Mouse (Mus musculus): ENCODE results near the gene Lypla2. TPM values are rescaled to one million over a fixed set of nuclear protein-coding genes. Genes with fewer than 3 reads are reported as not detected.

Lypla2 gene
- polyA plus RNA-seq, 1 experiment from 2014 or later, result 233 TPM

- WGBS, result 90% methylated on average over 2 of the region's 2 CpGs
- Histone ChIP-seq H3K27me3 (replicated peaks) (no peaks in the 10 kb centered on the region), H3K9ac (no peak overlapping the region), H3K4me3 (no peak overlapping the region), H3K9me3 (no peaks in the 10 kb centered on the region), H3K27ac (no peak overlapping the region), H3K4me2 (no peak overlapping the region), H3K36me3 (replicated peaks) (no peaks in the 10 kb centered on the region; the same call in 1 of the 2 replicates), H3K4me1 (peaks cover 10% of the 10 kb centered on the region)
- no peak for ATAC-seq (replicated peaks)
Observed at GRCm38 (mm10) chr4:135924418-135924817, 48.0 kb downstream of the Lypla2 start.

GRCm38 (mm10) chr4:135922190-135922589 lies 50.2 kb downstream of the Lypla2 start:
- ATAC-seq (replicated peaks), result no peak
- peak overlapping the region; percentile 59; the same call in 1 of the 2 replicates for H3K4me3 ChIP-seq

GRCm38 (mm10) chr4:135921257-135922120 lies 50.9 kb downstream of the Lypla2 start:
- ATAC-seq (replicated peaks), result peak; percentile 30; the same call in 1 of the 2 replicates
- Histone ChIP-seq H3K9ac (peak overlapping the region; percentile 80), H3K4me2 (peak overlapping the region; percentile 86), H3K4me3 (peak overlapping the region; percentile 59), H3K36me3 (replicated peaks) (no peaks in the 10 kb centered on the region; the same call in 1 of the 2 replicates), H3K4me1 (peaks cover 10% of the 10 kb centered on the region), H3K9me3 (no peaks in the 10 kb centered on the region), H3K27ac (peak overlapping the region; percentile 76), H3K27me3 (replicated peaks) (no peaks in the 10 kb centered on the region)
- 7% methylated on average over 26 of the region's 26 CpGs for WGBS

More at GRCm38 (mm10) chr4:135922190-135922589, 50.2 kb downstream of the Lypla2 start:
- Histone ChIP-seq H3K9me3 (no peaks in the 10 kb centered on the region), H3K4me2 (peak overlapping the region; percentile 86), H3K4me1 (peaks cover 10% of the 10 kb centered on the region), H3K27me3 (replicated peaks) (no peaks in the 10 kb centered on the region), H3K36me3 (replicated peaks) (no peaks in the 10 kb centered on the region; the same call in 1 of the 2 replicates), H3K9ac (peak overlapping the region; percentile 80; the same call in 1 of the 2 replicates), H3K27ac (no peak overlapping the region)
- 94% methylated on average over 1 of the region's 1 CpGs for WGBS

- H3K4me2 ChIP-seq, result peak within 1 kb of the TSS; percentile 86
- peak; percentile 97 for ATAC-seq (replicated peaks)
- no peaks in the 10 kb centered on the region for H3K27me3 ChIP-seq (replicated peaks)
- H3K9ac ChIP-seq, result peak within 1 kb of the TSS; percentile 80
- no peaks in the 10 kb centered on the region for H3K36me3 ChIP-seq (replicated peaks)
- peak within 1 kb of the TSS; percentile 59 for H3K4me3 ChIP-seq
- H3K27ac ChIP-seq, result peak within 1 kb of the TSS; percentile 76
- no peaks in the 10 kb centered on the region for H3K9me3 ChIP-seq
- 2% methylated on average over 60 of the region's 60 CpGs for WGBS
- peaks cover 10% of the 10 kb centered on the region for H3K4me1 ChIP-seq
Observed at GRCm38 (mm10) chr4:135920304-135921241, 51.9 kb downstream of the Lypla2 start, which contains the start of gene Fuca1. TSS of gene Fuca1 (plus strand) at chr4:135920735.

- Histone ChIP-seq H3K9ac (no peak overlapping the region), H3K4me1 (peaks cover 10% of the 10 kb centered on the region), H3K27me3 (replicated peaks) (no peaks in the 10 kb centered on the region), H3K4me2 (no peak overlapping the region), H3K4me3 (no peak overlapping the region), H3K36me3 (replicated peaks) (no peaks in the 10 kb centered on the region), H3K27ac (no peak overlapping the region), H3K9me3 (no peaks in the 10 kb centered on the region)
- no peak for ATAC-seq (replicated peaks)
- WGBS, result 95% methylated on average over 3 of the region's 3 CpGs
Observed at GRCm38 (mm10) chr4:135919280-135919639, 53.2 kb downstream of the Lypla2 start.

GRCm38 (mm10) chr4:135918635-135919279 lies 53.7 kb downstream of the Lypla2 start:
- H3K36me3 ChIP-seq (replicated peaks), result no peaks in the 10 kb centered on the region
- H3K4me3 ChIP-seq, result no peak overlapping the region
- 94% methylated on average over 13 of the region's 13 CpGs for WGBS
- no peak overlapping the region for H3K27ac ChIP-seq
- no peaks in the 10 kb centered on the region for H3K27me3 ChIP-seq (replicated peaks)
- peaks cover 10% of the 10 kb centered on the region for H3K4me1 ChIP-seq
- no peak for ATAC-seq (replicated peaks)
- H3K9ac ChIP-seq, result no peak overlapping the region
- no peak overlapping the region for H3K4me2 ChIP-seq
- H3K9me3 ChIP-seq, result no peaks in the 10 kb centered on the region

Other genes starting within 250 kb of the Lypla2 start
- gene Il22ra1, start 244.5 kb downstream of the Lypla2 start, polyA plus RNA-seq (2015; fragmentation: Nextera tagmentation; extraction: Ambion mirVana), result not detected in 2 replicates
- gene Myom3, start 212.9 kb downstream of the Lypla2 start, polyA plus RNA-seq (2015; fragmentation: Nextera tagmentation; extraction: Ambion mirVana), result 0.27 and 0.70 TPM in 2 replicates
- 183 and 190 TPM in 2 replicates for gene Srsf10, start 116.9 kb downstream of the Lypla2 start, polyA plus RNA-seq (2015; fragmentation: Nextera tagmentation; extraction: Ambion mirVana)
- 92.1 and 96.0 TPM in 2 replicates for gene Pnrc2, start 98.8 kb downstream of the Lypla2 start, polyA plus RNA-seq (2015; fragmentation: Nextera tagmentation; extraction: Ambion mirVana)
- 0.19 TPM in 1 of 2 replicates, not detected in the other for gene Cnr2, start 77.2 kb downstream of the Lypla2 start, polyA plus RNA-seq (2015; fragmentation: Nextera tagmentation; extraction: Ambion mirVana)
- 63.2 and 68.3 TPM in 2 replicates for gene Fuca1, start 51.9 kb downstream of the Lypla2 start, polyA plus RNA-seq (2015; fragmentation: Nextera tagmentation; extraction: Ambion mirVana)
- 57.0 and 63.4 TPM in 2 replicates for gene Hmgcl, start 26.2 kb downstream of the Lypla2 start, polyA plus RNA-seq (2015; fragmentation: Nextera tagmentation; extraction: Ambion mirVana)
- gene Gale, start 8.9 kb downstream of the Lypla2 start, polyA plus RNA-seq (2015; fragmentation: Nextera tagmentation; extraction: Ambion mirVana), result 41.6 and 44.2 TPM in 2 replicates
- gene Pithd1, start 14.6 kb upstream of the Lypla2 start, polyA plus RNA-seq (2015; fragmentation: Nextera tagmentation; extraction: Ambion mirVana), result 62.8 and 64.6 TPM in 2 replicates
- 27.5 TPM in 2 replicates for gene Eloa, start 49.1 kb upstream of the Lypla2 start, polyA plus RNA-seq (2015; fragmentation: Nextera tagmentation; extraction: Ambion mirVana)
- 262 and 276 TPM in 2 replicates for gene Rpl11, start 80.8 kb upstream of the Lypla2 start, polyA plus RNA-seq (2015; fragmentation: Nextera tagmentation; extraction: Ambion mirVana)
- 127 and 151 TPM in 2 replicates for gene Id3, start 170.9 kb upstream of the Lypla2 start, polyA plus RNA-seq (2015; fragmentation: Nextera tagmentation; extraction: Ambion mirVana)
- gene E2f2, start 199.8 kb upstream of the Lypla2 start, polyA plus RNA-seq (2015; fragmentation: Nextera tagmentation; extraction: Ambion mirVana), result 2.2 and 2.3 TPM in 2 replicates
- 5.1 and 5.2 TPM in 2 replicates for gene Asap3, start 233.7 kb upstream of the Lypla2 start, polyA plus RNA-seq (2015; fragmentation: Nextera tagmentation; extraction: Ambion mirVana)

Data from midbrain, embryonic 15.5 days (tissue).